Mouse (Mus musculus) v-Abl transformed pro-B cells (cell line): ENCODE measurements at regions not wholly inside any gene's neighbourhood (a gene's known extent, or its start where the extent isn't known, plus 50 kb on each side); places are given as distances from the start of the nearest gene placed in this dataset.

ENCODE experiments used
- in situ Hi-C, 2 experiments: fragments of 400-800 bp; cut with MboI; formaldehyde crosslinking; loops; one replicate each; pipeline ENCODE4 v1.15.1; 2025; ENCODE audit not compliant: unreplicated experiment in 2 of 2

GRCm38 (mm10) chr3:21843292-21843852 lies 233.1 kb upstream of the Tbl1xr1 start:
- in situ Hi-C loops, result no loop called here

- in situ Hi-C loops, result no loop called here
Measured at GRCm38 (mm10) chr3:21849831-21850230, 226.6 kb upstream of the Tbl1xr1 start.

- in situ Hi-C loops, result no loop called here
Measured at GRCm38 (mm10) chr3:21850977-21851376, 225.5 kb upstream of the Tbl1xr1 start.

DNA sequence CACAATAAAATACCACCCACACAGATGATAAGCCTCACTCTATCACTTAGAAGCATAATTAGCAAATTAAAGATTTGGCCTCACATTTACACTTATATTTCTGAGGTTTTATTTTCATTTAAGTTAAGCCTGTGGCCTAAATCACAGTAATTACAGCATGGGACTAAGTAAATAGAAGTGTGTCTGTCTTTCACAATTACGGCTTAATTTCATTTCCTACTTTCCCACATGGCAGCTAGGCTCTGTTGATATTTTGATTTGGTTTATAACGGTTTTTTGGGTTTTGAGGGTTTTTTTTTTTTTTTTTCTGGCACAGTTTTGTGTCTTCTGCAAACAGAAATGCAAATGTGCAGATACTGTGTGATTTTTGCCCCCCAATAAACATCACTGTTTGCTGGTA lies 222.1 kb upstream of the Tbl1xr1 start:
- in situ Hi-C loops, result no loop called here

- in situ Hi-C loops, result no loop called here
Measured at GRCm38 (mm10) chr3:21859436-21859835, 217.0 kb upstream of the Tbl1xr1 start.

GRCm38 (mm10) chr3:21860915-21861635 lies 215.4 kb upstream of the Tbl1xr1 start:
- in situ Hi-C loops, result no loop called here

- in situ Hi-C loops, result no loop called here
Measured at GRCm38 (mm10) chr3:21861636-21861970, 214.8 kb upstream of the Tbl1xr1 start.

DNA sequence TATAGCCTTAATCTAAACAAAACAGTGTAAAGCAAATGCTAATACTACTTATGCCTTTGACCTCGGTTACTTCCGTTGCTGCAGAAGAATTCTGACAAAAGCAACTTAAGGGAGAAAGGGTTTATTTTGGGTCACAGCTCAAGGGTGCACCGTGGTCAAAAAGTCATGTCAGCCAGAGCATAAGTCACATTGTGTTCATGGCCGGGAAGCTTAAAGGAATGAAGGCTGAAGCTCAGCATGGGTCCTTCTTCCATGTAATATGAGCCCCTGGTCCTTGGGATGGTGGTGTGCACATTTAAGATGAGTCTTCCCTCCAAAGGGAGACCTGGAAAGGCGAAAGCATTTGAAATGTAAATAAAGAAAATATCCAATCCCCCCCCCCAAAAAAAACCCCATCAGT lies 212.1 kb upstream of the Tbl1xr1 start:
- in situ Hi-C loops, result no loop called here

GRCm38 (mm10) chr3:21865856-21866255 lies 210.6 kb upstream of the Tbl1xr1 start:
- in situ Hi-C loops, result no loop called here

DNA sequence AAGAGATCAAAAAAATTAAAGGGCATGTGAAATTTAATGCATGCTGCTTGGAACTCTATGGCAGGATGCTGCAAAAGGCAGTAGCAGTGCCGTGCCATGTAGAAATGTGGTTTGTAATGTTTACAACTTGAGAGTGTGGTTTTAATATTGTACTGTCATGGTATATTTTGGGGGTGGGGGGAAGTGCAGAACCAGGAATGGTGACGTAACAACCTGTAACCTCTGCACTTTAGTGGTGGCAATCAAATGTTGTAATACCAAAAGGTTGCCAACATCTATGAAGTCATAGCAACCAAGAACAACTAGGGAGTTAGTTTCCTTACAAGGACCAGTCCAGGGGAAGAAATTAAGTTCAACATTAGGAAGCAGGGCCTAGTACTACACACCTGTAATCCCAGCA lies 198.1 kb upstream of the Tbl1xr1 start:
- in situ Hi-C loops, result no loop called here

DNA sequence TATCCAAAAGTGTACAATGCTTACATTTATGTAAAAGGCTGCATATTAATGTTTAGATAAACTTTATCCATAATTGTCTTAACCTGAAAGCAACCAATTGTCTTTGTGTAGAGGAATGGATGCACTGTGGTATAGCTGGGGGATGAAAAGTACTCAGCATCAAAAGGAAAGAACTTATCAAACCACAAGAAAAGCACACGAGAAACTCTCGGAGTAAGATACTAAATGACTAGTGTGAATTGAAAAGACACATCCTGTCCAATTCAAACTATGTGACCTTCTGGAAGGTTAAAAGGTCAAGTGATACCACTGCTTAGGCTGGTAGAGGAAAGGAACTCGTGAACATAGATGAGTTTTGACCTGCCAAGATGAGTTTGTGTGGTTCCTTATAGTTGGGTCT lies 192.2 kb upstream of the Tbl1xr1 start:
- in situ Hi-C loops, result no loop called here

- in situ Hi-C loops, result no loop called here
Measured at GRCm38 (mm10) chr3:21888710-21889109, 187.7 kb upstream of the Tbl1xr1 start.

- in situ Hi-C loops, result no loop called here
Measured at GRCm38 (mm10) chr3:21891819-21892480, 184.5 kb upstream of the Tbl1xr1 start.

DNA sequence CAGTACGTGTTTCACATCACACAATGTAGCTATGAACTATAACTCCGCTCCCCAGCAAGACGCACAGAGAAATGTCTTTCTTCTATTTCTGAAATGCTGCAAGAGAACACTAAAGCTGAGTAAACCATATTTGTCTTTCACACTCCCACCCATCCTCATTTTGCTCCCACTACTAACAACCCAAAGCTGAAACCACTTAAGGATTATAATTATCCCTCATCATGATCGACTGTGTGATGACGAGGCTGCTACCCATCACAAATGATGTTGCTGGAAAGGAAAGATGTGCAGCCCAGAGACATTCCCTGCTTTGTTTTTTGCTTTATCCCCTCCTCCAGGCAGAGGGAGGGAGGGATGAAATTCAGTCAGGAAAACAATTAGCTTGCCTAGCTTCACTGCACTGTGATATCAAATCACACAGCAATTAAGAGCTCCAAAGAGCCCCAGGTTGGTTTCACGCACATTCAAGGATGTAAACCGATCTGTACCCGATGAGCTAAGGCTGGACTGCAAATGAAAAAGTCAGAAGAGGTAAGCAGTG lies 183.5 kb upstream of the Tbl1xr1 start:
- in situ Hi-C loops, result no loop called here

GRCm38 (mm10) chr3:21895551-21895950 lies 180.9 kb upstream of the Tbl1xr1 start:
- in situ Hi-C loops, result no loop called here

DNA sequence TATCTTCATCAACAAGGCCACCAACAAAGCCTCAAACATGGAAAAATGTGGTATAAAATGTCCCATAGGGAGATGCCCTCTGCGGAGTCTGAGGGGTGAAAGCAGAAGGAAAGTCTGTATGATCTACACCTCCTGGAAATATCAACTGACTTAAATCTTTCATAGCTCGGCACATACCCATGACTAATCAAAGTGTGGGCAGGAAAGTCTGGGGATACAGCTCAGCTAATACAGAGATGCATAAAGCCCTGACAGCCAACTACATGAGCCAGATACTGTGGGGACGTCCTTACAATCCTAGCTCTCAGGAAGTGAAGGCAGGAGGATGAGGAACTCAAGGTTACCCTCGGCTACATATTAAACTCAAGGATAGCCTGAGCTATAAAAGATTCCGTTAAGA lies 178.2 kb upstream of the Tbl1xr1 start:
- in situ Hi-C loops, result no loop called here

DNA sequence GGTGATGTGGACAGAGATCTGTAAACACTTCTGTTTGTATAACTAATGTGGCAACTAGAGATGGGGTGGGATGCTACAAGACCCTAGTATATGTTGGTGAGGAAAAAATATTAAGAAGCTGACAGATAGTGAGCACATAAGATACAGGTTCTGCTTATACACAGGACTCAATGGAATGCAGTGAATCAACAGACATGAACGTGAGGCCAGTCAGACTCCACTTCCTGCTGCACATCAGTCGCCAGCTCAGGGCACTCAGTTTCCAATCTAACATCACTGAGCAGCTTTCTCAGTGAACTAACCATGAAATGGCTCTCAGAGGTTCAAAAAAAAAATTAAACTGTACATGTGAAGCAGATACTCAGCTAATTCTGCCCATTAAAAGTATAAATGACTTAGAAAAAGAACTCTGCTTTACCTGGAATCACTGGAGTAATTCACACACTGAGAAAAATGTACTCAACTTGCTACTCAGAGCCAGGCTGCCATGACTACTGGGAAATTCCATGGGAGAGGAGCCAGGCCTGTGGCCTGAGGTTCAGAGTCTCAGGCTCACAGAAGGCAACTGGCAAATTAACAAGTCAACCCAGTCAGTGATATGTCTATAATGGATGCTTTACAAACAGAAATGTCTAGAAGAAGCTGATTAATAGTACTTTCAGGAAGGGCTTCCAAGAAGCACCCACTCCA lies 170.9 kb upstream of the Tbl1xr1 start:
- in situ Hi-C loops, result no loop called here

DNA sequence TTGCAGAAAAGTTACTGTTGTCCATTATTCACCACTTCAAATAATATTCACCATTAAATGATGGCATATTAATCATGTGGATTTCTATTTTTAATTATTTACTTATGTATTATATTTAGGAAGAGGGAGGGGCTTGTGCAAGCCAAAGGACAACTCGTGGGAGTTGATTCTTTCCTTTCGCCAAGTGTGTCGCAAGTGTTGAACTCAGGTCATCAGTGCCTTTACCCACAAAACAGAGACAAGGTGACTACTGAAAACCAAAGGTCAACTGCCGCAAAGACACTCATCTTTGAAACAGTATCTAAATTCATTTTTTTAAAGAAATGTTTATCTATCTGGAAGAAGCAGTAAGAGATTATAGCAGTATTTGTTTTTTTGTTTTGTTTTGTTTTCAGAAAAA lies 167.6 kb upstream of the Tbl1xr1 start:
- in situ Hi-C loops, result no loop called here

GRCm38 (mm10) chr3:21910080-21910479 lies 166.4 kb upstream of the Tbl1xr1 start:
- in situ Hi-C loops, result no loop called here

- in situ Hi-C loops, result no loop called here
Measured at GRCm38 (mm10) chr3:21911071-21911470, 165.4 kb upstream of the Tbl1xr1 start.

DNA sequence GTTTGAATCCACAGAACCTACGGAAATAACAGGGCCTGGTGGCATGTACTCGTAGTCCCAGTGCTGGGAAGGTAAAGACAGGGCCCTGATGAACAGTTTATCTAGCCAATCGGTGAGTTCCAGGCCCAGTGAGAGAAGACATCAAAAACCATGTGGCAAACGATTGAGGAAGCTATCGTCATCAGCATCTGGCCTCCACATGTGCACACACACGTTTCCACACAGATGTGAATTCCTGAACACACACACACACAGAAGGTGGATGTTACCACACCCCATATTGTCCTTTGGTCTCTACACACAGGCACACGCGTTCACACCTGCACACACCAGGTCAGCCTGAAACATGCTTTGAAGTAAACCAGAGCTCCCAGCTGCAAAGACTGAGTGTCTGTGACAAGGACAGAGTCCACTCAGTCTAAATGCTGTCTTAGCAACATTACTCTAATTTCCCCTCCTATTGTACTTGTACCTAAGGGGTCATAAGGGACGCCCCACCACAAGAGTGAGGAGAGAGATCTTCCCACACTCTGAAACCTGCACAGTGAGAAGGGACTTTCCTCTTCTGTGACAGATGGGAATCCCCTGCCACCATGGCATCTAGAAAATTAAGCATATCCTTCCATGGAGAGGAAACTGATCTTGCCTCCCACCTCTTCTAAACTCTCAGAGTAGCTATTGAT lies 159.1 kb upstream of the Tbl1xr1 start:
- in situ Hi-C loops, result no loop called here
